Mouse (Mus musculus) CH12.LX (cell line): ENCODE measurements around the gene Dynlt1b. TPM values are rescaled to one million over a fixed set of nuclear protein-coding genes. Genes with fewer than 3 reads are reported as not detected.
"Not testable (repeated sequence)": the region's sequence is repeated elsewhere in the genome, so short reads cannot be mapped to it uniquely, and the experiment has no call there.

Experiments
- DNase-seq: peaks from one replicate; pipeline ENCODE4 v3.0.0-alpha.2; 2013; ENCODE audit errors: extremely low read depth
- H3K27ac ChIP-seq: 2 replicates; pipeline ENCODE4 v1.5.1; 2012; ENCODE audit warnings: low read depth, mild to moderate bottlenecking, control low read depth, moderate library complexity; ENCODE audit not compliant: insufficient read depth
- H3K27me3 ChIP-seq: replicated peaks from 2 replicates; pipeline ENCODE3; 2012; ENCODE audit warnings: inconsistent platforms
- H3K36me3 ChIP-seq, 2 experiments: replicated peaks in 1 of 2; 2 replicates each; pipeline versions ENCODE3 to v1.6.1; 2012; ENCODE audit warnings: inconsistent platforms in 1 of 2, low read length in 1 of 2, mild to moderate bottlenecking in 1 of 2, mixed read lengths in 1 of 2, moderate library complexity in 1 of 2; ENCODE audit not compliant: control insufficient read depth in 1 of 2, insufficient read depth in 1 of 2
- H3K4me1 ChIP-seq, 2 experiments: 2 replicates each; pipeline ENCODE4 v1.6.1; 2012; ENCODE audit warnings: inconsistent platforms in 1 of 2, moderate library complexity in 1 of 2; ENCODE audit not compliant: insufficient read depth in 2 of 2, control insufficient read depth in 1 of 2
- H3K4me2 ChIP-seq: 2 replicates; pipeline ENCODE4 v1.6.1; 2012; ENCODE audit warnings: low read depth, mild to moderate bottlenecking, control low read depth; ENCODE audit not compliant: poor library complexity, insufficient read depth, severe bottlenecking
- H3K4me3 ChIP-seq, 3 experiments: fragments of 150-350 bp in 1 of 3; sonication (generic) in 1 of 3; replicated peaks in 1 of 3; 2 replicates each; pipeline versions ENCODE3 to v1.5.1; 2011 to 2012; ENCODE audit warnings: low read depth in 2 of 3, low read length in 2 of 3, mild to moderate bottlenecking in 2 of 3, moderate library complexity in 2 of 3, control low read depth in 1 of 3, improper control_type of control experiment in 1 of 3, inconsistent platforms in 1 of 3, mixed read lengths in 1 of 3; ENCODE audit not compliant: poor library complexity in 1 of 3
- H3K79me2 ChIP-seq: replicated peaks from 2 replicates; pipeline ENCODE4 v1.6.1; 2012; ENCODE audit warnings: mild to moderate bottlenecking, moderate library complexity; ENCODE audit not compliant: control insufficient read depth, poor library complexity, insufficient read depth, severe bottlenecking; ENCODE audit errors: extremely low read depth
- H3K9ac ChIP-seq: 2 replicates; pipeline ENCODE4 v1.6.1; 2012; ENCODE audit warnings: low read depth, mild to moderate bottlenecking, control low read depth, moderate library complexity; ENCODE audit not compliant: insufficient read depth
- H3K9me3 ChIP-seq: replicated peaks from 2 replicates; pipeline ENCODE3; 2012; ENCODE audit warnings: low read length, inconsistent platforms, mixed read lengths
- dilution Hi-C: fragments of 300-500 bp; cut with MboI; formaldehyde crosslinking; loops from 2 replicates; pipeline ENCODE4 v1.14.3; 2020; ENCODE audit warnings: low sequenced_read_pairs; ENCODE audit not compliant: extremely low pct_unique_long_range_greater_than_20kb, extremely low pct_ligation_motif_present
- in situ Hi-C: fragments of 300-500 bp; cut with MboI; formaldehyde crosslinking; loops from 3 replicates; pipeline ENCODE4 v1.14.3; 2019; ENCODE audit warnings: low sequenced_read_pairs, low pct_ligation_motif_present, low pct_unique_long_range_greater_than_20kb, mixed read lengths
- polyA plus RNA-seq: library from polyadenylated mRNA; unstranded; fragments of >175 nt; gene quantifications from 2 replicates; pipeline ENCODE4 v1.2.1, GENCODE M21; 2012; ENCODE audit warnings: low read depth; ENCODE audit not compliant: insufficient read length
- total RNA-seq, 2 experiments: library from RNA; depleted of rRNA; stranded (reverse); fragments of 300-350 nt in 1 of 2; fragments of >200 nt in 1 of 2; gene quantifications; 2 replicates each; pipeline ENCODE4 v1.2.3; 2012 to 2014

The Dynlt1b gene
- total and polyA plus RNA-seq, 3 experiments, result 371 to 607 (median 389) TPM

- H3K79me2 ChIP-seq, H3K9me3 ChIP-seq, H3K27ac ChIP-seq, H3K4me1 ChIP-seq, in situ Hi-C loops, H3K4me3 ChIP-seq, H3K4me2 ChIP-seq, H3K9ac ChIP-seq, dilution Hi-C loops, DNase-seq, H3K27me3 ChIP-seq: not testable (repeated sequence)
- H3K36me3 ChIP-seq, result peaks cover 3 to 13% of the 10 kb centered on the region in 2 experiments
Measured at GRCm38 (mm10) chr17:6440493-6441077, 10.7 kb downstream of the Dynlt1b start.

- H3K9ac ChIP-seq, in situ Hi-C loops, H3K4me1 ChIP-seq, H3K79me2 ChIP-seq, H3K4me3 ChIP-seq, DNase-seq, dilution Hi-C loops, H3K27me3 ChIP-seq, H3K9me3 ChIP-seq, H3K4me2 ChIP-seq, H3K27ac ChIP-seq: not testable (repeated sequence)
- H3K36me3 ChIP-seq, result peaks cover 3 to 13% of the 10 kb centered on the region in 2 experiments
Measured at GRCm38 (mm10) chr17:6441254-6441653, 11.3 kb downstream of the Dynlt1b start.

DNA sequence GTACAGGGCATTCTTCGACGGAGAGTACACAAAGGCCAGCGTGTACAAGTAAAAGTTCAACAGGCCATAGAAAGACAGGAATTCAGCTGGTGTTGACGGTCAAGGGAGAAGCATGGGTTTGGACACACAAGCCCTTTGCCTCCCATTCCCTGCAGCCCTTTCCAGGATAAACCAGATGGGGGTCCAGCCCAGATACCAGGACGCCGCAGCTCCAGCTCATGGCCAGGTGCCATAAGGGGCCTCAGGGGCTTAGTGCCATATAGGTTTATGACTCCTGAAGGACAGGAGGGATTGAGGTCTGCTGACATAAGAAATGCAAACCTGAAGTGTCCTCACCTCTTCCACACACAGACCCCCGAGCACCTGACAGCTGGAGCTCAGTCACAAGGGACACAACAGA is 12.6 kb downstream of the Dynlt1b start:
- H3K36me3 ChIP-seq, result peaks cover 3 to 11% of the 10 kb centered on the region in 2 experiments
- H3K9ac ChIP-seq, H3K27ac ChIP-seq, H3K4me2 ChIP-seq, H3K27me3 ChIP-seq, DNase-seq, H3K79me2 ChIP-seq, H3K4me1 ChIP-seq, dilution Hi-C loops, H3K9me3 ChIP-seq, in situ Hi-C loops, H3K4me3 ChIP-seq: not testable (repeated sequence)

DNA sequence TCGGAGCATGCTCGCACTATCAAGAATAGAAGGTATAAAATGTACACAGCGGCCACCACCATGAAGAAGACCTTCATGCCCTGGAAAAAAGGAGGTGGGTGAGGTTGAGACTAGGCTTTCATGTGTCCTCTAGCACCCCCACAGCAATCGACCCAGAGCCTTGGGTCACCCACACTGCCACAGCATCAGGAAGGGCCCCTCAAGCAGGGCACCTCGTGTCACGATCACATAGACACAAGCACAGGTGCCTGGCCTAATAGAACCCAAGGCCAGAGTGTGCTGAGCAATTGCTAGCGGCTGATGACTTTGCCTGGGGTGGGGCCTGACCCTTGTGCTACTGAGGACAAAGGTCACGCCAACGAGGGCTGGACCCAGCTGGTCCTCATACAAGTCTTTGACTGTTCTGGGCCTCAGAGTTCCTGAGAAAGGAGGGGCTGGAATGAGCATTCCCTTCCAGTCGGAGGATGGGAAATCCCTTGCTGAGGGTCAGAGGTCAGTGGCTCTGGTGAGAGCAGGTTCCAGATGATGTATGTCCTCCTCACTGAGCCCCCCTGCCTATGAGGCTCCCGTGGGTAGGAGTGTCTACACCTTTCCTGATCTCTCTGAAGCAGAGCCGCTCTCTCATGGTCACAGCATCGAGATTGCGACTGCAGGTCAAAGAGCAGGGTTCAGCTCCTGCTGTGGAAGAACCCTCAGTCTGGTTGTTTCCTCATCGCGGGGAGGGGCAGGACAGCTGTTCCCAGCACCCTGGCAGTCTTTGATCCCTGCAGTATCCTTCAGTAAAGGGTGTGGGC is 16.1 kb downstream of the Dynlt1b start:
- H3K27me3 ChIP-seq, dilution Hi-C loops, in situ Hi-C loops, H3K9me3 ChIP-seq, H3K79me2 ChIP-seq, H3K36me3 ChIP-seq, DNase-seq, H3K4me3 ChIP-seq, H3K27ac ChIP-seq, H3K4me1 ChIP-seq, H3K4me2 ChIP-seq, H3K9ac ChIP-seq: not testable (repeated sequence)

DNA sequence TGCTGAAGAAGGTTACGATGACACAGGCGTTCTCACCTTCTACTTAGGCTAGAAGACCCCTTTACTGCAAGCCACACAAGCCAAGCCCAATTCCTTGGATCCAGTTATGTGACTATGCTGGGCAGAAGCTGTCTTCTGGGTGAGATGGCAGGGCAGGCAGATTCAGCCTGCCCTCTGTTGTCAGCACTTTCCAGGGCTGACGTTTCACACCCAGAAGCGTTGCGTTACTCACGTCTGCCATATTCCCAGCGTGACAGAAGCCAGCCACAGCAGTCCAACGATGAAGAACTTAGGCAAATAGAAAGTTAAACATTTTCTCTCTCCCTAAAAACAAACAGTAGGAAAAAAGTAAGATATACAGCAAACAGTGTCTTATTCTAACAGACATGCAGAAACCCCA is 18.4 kb downstream of the Dynlt1b start:
- H3K27me3 ChIP-seq, dilution Hi-C loops, H3K9me3 ChIP-seq, H3K79me2 ChIP-seq, DNase-seq, H3K9ac ChIP-seq, H3K4me1 ChIP-seq, H3K36me3 ChIP-seq, H3K27ac ChIP-seq, in situ Hi-C loops, H3K4me2 ChIP-seq, H3K4me3 ChIP-seq: not testable (repeated sequence)

- H3K4me1 ChIP-seq, DNase-seq, H3K36me3 ChIP-seq, H3K4me2 ChIP-seq, dilution Hi-C loops, H3K9me3 ChIP-seq, H3K4me3 ChIP-seq, in situ Hi-C loops, H3K27ac ChIP-seq, H3K9ac ChIP-seq, H3K27me3 ChIP-seq, H3K79me2 ChIP-seq: not testable (repeated sequence)
Measured at GRCm38 (mm10) chr17:6449166-6449565, 19.3 kb downstream of the Dynlt1b start.
